Mouse (Mus musculus) kidney, postnatal 36 days (tissue): ENCODE results near the gene Asb10.

Source experiments
- DNase-seq, 2 experiments: peaks; one replicate each; pipeline ENCODE4 v3.0.0; 2021 to 2022; ENCODE audit warnings: mixed read lengths in 2 of 2

Asb10 gene

DNA sequence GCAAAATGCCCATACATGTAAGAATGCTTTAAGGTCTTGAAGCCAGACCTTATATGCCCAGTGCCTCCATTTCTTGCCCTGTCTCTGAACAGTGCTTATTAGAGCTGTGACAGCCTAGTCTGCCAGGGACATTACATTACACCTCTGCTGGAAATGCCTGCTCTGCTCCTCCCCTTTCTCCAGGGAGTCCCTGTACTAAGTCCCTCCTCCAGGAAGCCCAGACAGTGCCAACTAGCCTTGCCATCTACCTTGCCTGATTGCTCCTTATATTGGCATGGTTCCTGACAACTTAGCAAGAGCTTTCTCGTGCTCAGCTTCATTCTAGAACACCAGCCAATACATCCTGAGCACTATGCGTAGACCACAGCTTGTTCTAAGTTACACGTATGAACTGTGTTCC is 5.0 kb downstream of the Asb10 start:
- DNase-seq: no peak

DNA sequence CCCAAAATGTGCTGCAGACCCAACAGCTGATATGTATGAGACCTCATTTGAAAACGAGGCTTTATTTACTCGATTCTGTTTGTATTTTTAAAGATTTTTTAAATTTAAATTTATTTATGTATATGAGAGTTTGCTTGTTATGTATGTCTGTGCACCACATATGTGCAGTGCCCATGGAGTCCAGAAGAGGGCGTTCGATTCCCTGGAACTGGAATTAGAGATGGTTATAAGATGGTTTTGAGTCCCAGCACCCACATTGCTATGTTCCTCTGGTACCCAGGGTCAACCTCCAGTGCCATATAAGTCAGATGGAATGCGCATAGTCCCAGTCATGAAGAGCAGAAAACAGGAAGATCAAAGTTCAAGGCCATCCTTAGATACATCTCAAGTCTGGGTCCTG is 6.5 kb downstream of the Asb10 start:
- DNase-seq: peak in 1 of 2 experiments; percentile 36

DNA sequence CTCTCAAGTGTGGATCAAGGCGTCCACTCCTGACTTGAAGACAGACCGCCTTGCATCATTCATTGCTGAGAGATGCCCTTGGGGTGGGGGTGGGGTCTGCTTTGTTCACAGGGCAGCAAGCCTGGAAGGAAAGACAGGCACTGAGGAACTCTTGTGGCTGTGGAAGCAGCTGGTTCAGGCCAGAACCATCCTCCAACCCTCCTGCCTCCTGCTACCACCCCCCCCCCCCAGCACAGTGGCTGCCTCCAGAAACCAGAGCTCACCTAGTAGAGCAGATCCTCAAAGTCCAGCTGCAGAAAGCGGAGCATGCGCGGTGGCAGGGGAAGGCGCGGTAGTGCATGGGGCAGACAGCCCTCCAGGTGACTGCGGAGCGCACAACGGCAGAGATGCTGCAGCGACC is 7.4 kb downstream of the Asb10 start:
- no peak for DNase-seq

DNA sequence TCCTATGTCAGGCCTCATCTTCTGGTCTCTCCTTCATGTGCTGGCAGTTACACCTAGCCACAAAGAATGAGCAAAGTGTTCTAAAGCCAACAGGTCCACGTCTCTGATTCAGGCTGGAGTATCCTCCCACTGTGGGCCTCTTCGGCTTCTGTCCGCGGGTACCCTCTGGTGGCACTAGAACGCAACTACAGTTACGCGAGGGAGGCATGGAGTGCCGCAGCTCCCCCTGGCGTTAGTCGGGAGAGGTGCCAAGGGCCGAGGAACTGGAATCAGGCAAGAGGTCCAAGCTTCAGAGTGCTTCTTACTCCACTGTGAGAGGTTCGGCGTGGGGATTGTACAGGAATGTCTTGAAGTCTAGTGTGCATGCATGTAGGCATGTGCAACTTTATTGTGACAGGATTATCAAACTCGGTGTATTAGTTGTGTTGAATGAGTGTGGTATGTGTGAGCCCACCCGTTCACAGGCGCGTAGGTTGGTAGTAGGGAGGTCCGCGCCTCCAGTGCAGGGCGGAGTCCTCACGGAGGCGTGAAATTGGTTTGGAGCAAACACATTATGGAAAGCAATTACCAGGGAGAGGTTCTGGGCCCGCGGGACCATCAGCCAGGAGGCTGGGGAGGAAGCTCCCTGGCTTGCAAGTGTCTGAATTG is 10.6 kb downstream of the Asb10 start:
- DNase-seq: peak; percentile 90 to 95

DNA sequence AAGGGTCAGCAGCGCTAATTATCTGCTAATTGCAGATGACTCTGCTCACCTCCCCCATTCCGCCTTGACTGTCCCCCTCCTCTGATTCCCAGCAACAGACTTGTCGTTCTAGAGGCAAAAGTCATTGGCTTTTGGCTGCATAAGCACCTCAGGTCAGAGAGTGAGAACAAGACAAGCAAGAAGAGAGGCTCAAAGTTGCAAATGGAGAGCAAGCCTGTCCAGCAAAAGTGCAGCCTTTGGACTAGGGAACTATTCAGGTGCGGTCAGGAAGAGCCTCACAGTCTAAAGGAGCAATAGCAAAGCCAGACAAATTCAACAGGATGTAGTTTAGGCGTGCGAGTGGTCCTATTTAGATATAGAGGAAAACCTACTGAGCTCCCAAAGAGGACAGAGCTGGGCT is 13.0 kb downstream of the Asb10 start:
- DNase-seq: no peak

DNA sequence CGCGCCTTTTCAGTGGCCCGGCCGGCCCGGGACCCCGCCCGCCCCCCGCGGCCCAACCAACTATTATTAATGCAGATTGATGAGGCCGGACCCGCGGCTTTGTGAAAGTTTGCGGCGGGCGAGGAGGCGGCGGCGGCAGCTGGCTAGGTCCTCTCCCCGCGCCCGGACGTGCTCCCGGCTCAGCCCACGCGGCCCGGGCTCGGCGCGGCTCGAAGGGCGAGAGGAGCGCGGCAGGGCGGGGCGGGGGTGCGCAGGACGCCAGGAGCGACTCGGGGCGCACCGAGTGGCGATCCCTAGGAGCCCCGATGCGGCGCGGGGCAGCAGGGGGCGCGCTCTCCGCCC is 13.9 kb downstream of the Asb10 start, which contains the start of gene Gbx1:
Gene Gbx1 (minus strand): TSS at position 314 of the 342 bp plus-strand sequence.
- DNase-seq: peak in 1 of 2 experiments; percentile 63

DNA sequence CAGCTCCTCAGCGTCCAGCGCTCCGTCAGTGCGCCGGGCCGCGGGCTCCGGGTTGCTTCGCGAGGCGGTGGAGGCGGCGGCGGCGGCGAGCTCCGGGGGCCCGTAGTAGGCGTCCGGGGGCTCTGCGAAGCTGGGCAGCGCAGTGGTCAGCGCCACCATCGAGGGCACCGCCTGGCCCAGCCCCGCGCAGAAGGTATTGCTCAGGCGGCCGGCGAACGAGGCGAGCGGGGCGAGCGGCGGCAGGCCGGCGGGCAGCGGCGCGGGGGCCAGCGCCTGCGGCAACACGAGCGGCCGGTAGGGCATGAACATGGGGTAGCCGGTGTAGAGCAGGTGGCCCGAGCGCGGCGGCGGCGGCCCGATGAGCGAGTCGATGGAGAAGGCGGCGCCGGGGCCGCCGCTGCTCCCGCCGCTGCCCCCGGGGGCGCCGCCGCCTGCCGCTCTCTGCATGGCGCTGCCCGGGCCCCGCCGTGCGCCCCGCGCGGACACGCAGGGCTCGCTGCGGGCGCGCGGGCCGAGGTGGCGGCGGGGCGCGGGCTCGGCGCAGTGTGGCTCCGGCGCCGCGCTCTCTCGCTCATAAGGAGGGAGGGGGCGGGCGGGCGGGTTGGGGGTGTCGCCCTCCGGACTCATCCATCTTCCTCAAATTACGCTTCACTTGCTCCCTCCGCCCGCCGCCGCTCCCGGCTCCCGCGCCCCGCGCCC is 14.4 kb downstream of the Asb10 start:
- peak in 1 of 2 experiments; percentile 34 for DNase-seq

DNA sequence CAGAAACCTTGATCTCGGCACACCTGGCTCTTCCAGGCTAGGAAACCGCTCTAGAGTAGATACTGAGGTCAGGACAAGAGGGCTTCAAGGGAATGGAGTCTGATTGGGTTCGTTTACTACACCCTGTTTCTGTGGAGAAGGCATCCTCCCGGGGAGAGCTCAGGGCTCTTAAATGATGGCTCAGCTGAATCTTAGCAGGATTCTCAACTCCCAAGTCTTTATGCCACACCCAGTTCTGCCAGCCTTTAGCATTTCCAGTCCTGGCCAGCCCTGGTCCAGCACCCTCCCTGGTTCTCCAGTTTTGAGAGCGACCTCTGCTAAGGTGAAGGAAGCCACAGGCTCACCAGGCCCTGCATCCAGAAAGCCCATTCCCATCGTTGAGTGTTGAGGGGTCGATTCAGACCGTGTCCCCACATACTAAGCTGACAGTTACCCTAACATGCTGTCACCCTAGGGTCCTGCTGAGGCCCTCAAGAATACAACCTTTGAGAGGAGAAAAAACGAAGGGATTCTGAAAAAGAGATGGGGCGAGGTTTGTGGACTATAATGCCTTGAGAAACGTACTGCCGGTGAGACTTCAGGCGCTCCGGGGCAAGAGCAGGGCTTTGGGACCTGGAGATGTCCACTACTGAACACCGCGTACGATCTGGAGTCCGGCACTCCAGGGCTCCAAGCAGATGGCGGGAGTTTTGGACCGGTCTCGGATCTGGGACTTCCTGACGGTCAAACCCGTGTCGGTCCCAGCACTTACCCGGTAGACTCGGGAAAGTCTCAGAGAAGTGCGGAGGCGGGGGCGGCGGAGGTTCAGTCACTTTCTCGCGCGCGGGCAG is 15.2 kb downstream of the Asb10 start:
- no peak for DNase-seq

DNA sequence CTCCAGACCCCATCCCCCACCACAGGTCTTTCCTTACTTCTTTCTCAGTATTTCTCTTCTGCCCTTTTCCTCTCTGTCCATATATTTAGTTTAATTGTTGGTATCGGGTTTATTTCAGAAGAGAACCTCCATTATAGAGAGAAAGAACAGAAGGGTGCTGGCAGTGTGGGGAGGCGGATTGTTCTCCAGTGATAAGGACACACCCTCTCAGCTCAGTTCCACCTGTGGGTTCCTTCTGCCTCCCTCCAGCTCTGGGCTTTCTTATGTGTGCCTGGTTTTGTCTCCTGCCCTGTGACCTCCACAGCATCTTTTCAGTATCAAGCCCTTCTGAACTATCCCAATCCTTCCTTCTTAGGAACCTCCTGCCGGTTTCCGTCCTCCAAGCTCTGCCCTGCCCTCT is 16.3 kb downstream of the Asb10 start:
- no peak for DNase-seq

DNA sequence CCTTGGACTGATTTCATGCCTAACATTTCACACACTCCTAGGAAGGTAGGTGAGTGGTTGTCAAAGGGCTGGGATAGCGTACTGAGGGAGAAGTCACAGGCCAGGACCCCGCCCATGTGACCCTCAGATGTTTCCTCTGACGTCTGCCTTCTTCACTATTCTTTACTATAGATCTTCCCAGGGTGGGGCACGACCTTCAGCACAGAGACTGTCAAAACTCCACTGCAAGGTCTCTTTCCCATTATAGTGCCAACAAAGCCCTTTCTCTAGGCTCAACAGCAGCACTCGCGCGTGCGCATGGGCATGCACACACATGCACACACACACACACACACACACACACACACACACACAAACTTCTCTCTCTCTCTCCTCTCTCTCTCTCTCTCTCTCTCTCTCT is 17.0 kb downstream of the Asb10 start:
- no peak for DNase-seq

DNA sequence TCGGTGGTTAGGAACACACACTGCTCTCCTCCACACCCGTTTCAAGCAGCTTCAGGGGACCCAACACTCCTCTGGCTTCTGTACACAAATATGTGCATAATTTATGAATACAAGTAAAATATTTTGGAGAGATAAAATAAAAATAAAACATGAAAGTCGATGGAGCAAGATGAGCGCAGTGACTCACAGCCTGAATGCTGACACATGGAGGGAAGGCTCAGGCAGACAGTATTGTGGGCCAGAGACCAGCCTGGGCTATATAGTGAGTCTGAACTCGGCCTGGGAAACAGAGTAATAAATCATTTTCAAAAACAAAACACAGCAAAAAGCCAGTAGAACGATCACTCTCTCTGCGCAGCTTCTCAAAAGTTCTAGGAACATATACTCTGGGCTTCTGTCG is 19.4 kb downstream of the Asb10 start:
- no peak for DNase-seq

DNA sequence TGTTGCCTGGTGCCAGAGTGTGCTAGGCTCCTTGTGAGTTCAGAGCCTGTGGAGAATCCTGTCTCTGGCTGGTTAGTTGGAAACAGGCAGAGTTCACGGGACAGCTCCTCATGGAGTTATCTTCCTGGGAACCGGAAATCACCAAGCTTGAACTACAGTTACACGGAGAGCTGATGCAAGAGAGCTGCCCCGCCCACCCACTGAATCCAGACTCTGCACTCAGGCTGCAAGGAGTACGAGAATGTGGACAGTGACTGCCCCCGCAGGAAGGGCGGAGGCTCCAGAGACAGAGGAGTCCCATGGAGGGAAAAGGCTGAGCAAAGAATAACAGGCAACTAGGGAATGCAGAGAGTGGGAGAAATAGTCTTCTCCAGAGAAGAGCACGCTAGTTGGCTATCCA is 28.5 kb downstream of the Asb10 start:
- DNase-seq: peak; percentile 54 to 57

DNA sequence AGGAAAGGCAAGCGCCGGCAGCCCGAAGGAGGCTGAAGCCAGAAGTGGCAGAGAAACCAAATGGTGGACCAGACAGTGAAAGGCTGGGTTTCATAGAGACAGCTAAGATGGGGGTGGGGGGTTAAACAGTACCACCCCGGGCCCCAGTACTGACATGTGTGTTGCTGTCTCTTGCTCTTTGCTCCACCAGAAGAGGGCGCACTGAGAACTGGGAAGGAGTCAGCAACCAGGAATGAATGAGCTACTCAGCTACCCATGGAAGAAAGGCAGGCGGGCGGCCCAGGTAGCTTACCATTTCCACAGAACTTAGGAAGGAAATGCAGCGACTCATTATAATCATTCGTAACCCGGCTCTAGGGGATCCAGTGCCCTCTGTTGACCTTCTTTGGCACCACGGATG is 30.1 kb downstream of the Asb10 start:
- peak; percentile 36 to 82 for DNase-seq

DNA sequence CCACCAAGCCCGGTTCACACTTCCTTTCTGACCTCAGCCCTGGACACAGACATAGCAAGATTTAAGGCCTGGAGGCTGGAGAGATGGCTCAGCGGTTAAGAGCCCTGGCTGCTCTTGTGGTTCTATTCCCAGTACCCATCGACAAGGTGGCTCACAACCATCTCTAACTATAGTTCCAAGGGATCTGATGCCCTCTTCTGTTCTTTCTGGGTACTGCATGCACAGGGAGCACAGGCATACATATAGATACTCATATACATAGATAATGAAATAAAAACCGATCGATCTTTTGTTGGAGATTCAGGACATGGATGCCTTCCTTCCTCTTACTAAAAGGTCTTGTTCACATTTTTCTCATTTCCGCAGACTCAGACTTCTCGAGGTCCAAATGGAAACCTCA is 32.4 kb downstream of the Asb10 start:
- DNase-seq: no peak

DNA sequence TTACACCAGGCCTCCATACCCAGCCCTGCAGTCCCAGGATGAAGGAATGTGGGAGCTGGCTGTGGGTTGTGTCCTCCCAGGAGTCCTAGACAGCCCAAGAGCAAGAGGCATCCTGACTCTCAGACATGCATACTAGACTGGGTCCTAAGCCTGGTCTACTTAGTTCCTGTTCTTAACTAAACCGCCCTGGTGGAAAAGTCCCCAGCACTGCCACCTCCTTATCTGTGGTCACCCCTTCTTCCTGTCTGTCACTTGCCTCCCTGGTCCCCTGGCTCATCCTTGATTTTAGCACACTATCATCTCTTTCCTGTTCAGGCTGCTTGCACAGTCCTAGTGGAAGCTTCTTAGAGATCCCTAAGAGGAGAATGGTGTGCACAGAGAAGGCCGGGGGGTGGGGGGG is 35.3 kb downstream of the Asb10 start:
- DNase-seq: no peak

DNA sequence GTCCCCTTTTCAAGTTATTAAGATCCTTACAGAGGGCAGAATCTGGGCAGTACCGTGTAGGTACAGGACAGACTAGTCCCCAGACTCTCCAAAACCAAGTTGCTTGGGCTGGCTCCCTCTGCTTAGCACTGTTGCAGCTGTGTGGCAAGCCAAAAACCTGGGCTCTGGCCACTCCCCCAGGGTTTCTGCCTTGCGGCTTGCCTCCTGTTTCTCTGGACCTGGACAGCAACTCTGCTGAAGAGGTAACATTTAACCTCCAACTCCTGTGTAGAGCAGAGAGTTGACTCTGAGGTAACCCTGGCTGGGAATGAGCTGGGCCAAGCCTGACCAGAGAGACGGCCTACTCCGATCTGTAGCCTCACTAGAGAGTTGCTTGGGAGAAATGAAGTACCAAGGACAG is 38.0 kb downstream of the Asb10 start:
- peak; percentile 55 to 67 for DNase-seq

DNA sequence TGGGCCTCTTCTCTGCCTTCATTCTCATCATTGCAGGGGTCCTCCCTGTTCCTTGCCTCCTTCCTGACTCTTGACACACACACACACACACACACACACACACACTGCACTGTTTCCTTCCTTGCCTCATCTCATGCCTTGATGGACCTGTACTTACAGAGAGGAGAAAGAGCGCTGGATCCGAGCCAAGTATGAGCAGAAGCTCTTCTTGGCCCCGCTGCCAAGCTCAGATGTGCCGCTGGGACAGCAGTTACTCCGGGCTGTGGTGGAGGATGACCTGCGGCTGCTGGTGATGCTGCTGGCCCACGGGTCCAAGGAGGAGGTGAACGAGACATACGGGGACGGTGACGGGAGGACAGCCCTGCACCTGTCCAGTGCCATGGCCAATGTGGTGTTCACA is 39.9 kb downstream of the Asb10 start:
- peak in 1 of 2 experiments; percentile 48 for DNase-seq

DNA sequence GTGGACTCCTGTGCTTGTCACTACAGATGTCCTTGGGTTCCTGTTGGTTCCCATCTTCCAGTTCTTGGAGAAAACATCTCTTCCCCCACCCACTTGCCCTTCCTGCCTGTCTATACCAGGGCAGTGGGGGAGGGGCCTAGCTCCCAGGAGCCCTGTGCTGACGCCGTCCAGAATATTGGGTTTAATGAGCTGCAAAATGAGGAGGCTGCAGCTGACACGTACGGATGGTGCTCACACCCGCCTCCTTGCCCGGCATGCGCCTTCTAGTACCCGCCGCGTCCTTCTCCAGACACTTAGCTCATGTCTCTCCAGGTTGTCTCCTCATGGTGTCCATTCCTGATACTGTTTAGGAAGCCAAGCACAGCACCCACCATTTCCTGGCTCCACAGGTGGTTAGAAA is 41.7 kb downstream of the Asb10 start:
- DNase-seq: no peak

DNA sequence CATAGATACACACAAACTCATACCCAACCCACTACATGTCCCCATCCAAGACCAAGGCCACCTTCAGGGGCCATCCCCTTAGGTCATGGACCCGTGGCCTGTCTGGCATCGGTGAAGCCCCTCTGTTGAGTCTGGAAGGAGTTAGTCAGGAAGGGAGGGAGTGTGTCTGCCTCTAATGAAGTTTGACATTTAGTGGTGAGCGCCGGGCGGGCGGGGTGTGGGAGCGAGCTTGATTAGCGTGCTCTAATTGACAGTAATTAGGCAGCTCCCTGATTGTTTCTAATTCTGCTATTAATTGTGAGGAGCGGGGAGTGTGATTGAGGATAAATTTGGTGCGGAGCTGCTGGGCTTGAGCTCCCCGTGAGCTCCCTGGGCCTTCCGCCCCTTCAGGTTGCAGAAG is 43.3 kb downstream of the Asb10 start:
- no peak for DNase-seq

DNA sequence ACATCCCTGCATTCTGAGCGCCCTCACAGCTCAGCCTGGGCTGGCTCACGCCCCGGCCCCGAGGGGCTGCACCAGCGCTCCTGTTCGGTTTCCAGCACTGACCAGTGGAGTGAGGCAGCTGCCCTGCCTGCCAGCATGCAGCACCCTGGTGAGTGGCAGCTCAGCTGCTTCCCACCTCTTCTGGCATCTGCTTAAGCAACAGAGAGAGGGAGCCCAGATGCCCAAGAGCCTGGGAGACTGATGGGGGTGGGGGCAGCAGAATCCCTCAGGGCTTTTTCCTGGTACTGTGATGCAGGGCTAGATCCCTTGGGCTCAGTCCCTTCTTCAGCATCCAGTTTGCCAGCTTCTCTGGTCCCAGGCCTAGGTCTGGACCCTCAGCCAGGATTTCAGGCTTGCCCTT is 44.0 kb downstream of the Asb10 start:
- DNase-seq: no peak

DNA sequence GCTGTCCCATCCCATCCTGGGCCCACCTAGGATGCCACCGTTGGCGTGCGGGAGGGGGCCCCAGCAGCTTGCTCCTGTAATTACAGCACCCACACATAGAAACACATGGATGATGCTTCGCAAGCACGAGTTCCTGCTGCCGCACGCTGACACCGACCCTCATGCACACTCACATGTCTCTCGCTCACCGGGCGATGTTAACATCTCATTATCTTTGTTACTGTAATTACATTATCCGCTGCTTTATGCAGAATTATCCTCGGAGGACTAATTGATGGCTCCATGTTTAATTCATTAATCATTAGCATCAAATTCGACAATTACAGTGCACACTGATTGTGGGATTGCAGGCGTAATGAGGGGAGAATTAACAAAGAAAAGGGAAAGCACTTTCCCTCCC is 45.8 kb downstream of the Asb10 start:
- DNase-seq: no peak

DNA sequence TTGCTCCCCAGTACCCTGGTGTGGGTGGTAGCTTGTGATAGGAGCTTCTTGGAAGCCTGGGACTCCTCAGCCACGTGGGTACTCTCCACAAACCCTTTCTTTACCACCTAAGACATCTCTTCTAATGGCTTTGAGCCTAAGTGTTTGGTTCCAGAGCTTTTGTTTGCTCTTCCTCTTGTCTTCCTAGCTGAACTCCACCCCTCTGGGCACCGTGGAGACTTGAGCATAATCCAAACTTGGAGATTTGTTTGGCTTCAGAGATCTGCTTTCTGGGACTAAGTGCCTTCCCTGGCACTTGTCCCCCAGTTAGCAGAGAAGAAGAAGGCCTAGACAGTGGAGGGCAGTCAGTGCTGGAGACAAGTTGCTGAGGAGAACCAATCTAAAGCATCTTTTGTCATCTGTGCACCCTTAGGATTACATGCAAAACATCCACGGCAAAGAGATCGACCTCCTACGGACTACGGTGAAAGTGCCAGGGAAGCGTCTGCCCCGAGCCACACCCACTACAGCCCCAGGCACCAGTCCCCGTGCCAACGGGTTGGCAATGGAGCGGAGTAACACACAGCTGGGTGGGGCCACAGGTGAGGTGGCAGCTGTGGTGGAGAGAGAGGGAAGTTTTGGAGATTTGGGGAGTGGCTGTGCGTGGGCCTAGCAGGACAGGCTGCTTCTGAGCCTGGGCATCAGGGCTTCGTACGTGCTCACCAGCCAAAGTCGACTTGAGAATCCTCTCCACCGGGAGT is 48.1 kb downstream of the Asb10 start:
- no peak for DNase-seq

DNA sequence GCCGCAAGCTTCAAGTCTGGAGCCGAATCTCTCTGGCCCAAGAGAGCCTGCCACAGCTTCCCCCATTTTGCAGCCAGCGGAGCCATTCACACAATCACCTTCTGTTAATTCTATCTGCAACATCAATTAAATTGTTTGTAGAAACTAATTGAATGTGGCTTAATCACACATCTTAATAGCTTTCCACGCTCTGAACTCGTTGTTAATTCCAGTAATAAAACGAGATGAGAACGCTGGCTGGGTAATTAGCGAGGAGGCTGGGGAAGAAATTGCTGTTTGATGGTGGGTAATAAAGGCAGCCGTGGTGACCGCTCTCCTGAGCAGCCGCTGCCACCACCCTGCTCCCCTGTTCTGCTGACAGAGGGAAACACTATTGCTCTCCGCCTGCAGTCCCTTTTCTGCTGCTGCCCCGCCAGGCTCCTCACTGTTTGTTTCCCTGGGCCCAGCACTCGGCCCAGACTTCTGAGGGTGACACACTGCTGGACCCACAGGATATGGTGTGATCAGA is 50.3 kb downstream of the Asb10 start:
- DNase-seq: no peak
